Mouse (Mus musculus) heart, adult 11 months (tissue): ENCODE results near the gene Sh3bp5.
A peak's percentile ranks its signal among the peaks of the same experiment; 100 is the strongest.

Source experiments
- DNase-seq: peaks from one replicate; pipeline ENCODE4 v3.0.0; 2022

Gene Sh3bp5

GRCm38 (mm10) chr14:31392300-31392699, 43.6 kb downstream of the Sh3bp5 start:
- DNase-seq = no peak

GRCm38 (mm10) chr14:31389421-31390147, 46.3 kb downstream of the Sh3bp5 start:
- DNase-seq = peak; percentile 93

GRCm38 (mm10) chr14:31388086-31388872, 47.6 kb downstream of the Sh3bp5 start:
- DNase-seq = peak; percentile 94

GRCm38 (mm10) chr14:31387301-31387981, 48.4 kb downstream of the Sh3bp5 start:
- DNase-seq = peak; percentile 97

GRCm38 (mm10) chr14:31385977-31386697, 49.7 kb downstream of the Sh3bp5 start:
- DNase-seq = peak; percentile 99

GRCm38 (mm10) chr14:31385406-31385805, 50.5 kb downstream of the Sh3bp5 start:
- peak; percentile 93 for DNase-seq

GRCm38 (mm10) chr14:31384366-31385323, 51.2 kb downstream of the Sh3bp5 start:
- peak; percentile 98 for DNase-seq

- peak; percentile 89 for DNase-seq
Observed at GRCm38 (mm10) chr14:31383470-31384050, 52.3 kb downstream of the Sh3bp5 start.

- DNase-seq = peak; percentile 87
Observed at GRCm38 (mm10) chr14:31382276-31382675, 53.6 kb downstream of the Sh3bp5 start.

GRCm38 (mm10) chr14:31376331-31376730, 59.5 kb downstream of the Sh3bp5 start:
- peak; percentile 84 for DNase-seq

- peak; percentile 89 for DNase-seq
Observed at GRCm38 (mm10) chr14:31374390-31374789, 61.5 kb downstream of the Sh3bp5 start.

GRCm38 (mm10) chr14:31369377-31369776, 66.5 kb downstream of the Sh3bp5 start:
- no peak for DNase-seq

- no peak for DNase-seq
Observed at GRCm38 (mm10) chr14:31367951-31368350, 67.9 kb downstream of the Sh3bp5 start.

GRCm38 (mm10) chr14:31365350-31365749, 70.5 kb downstream of the Sh3bp5 start:
- DNase-seq = no peak

- no peak for DNase-seq
Observed at GRCm38 (mm10) chr14:31364589-31364988, 71.3 kb downstream of the Sh3bp5 start.

- no peak for DNase-seq
Observed at GRCm38 (mm10) chr14:31362236-31362635, 73.6 kb downstream of the Sh3bp5 start.

- no peak for DNase-seq
Observed at GRCm38 (mm10) chr14:31345367-31345766, 90.5 kb downstream of the Sh3bp5 start.

GRCm38 (mm10) chr14:31343241-31343640, 92.6 kb downstream of the Sh3bp5 start:
- peak; percentile 88 for DNase-seq

- DNase-seq = no peak
Observed at GRCm38 (mm10) chr14:31337947-31338346, 97.9 kb downstream of the Sh3bp5 start.

- peak; percentile 81 for DNase-seq
Observed at GRCm38 (mm10) chr14:31337406-31337805, 98.5 kb downstream of the Sh3bp5 start.
